Mouse (Mus musculus) kidney, postnatal 0 days (tissue): ENCODE data around the gene L3mbtl3. TPM values are rescaled to one million over a fixed set of nuclear protein-coding genes. Genes with fewer than 3 reads are reported as not detected.

Experiments
- ATAC-seq: fragments of 200-750 bp; cut with Nextera tagmentation; replicated peaks from 2 replicates; pipeline ENCODE4 v1.8.0; 2017; ENCODE audit warnings: low read depth, moderate number of reproducible peaks, moderate TSS enrichment, moderate library complexity; ENCODE audit not compliant: low FRiP score
- DNase-seq: peaks from one replicate; pipeline ENCODE4 v3.0.0-alpha.2; 2016; ENCODE audit warnings: low spot score
- H3K27ac ChIP-seq: fragments of 300-500 bp; sonication (generic); 2 replicates; pipeline ENCODE4 v1.5.1; 2014; ENCODE audit warnings: mild to moderate bottlenecking
- H3K27me3 ChIP-seq: fragments of 300-500 bp; sonication (generic); 2 replicates; pipeline ENCODE4 v1.6.1; 2014; ENCODE audit warnings: low read length, mixed read lengths; ENCODE audit not compliant: insufficient read depth
- H3K36me3 ChIP-seq: fragments of 300-500 bp; sonication (generic); 2 replicates; pipeline ENCODE4 v1.6.1; 2014; ENCODE audit warnings: low read length, mixed read lengths; ENCODE audit not compliant: insufficient read depth
- H3K4me1 ChIP-seq: fragments of 300-500 bp; sonication (generic); replicated peaks from 2 replicates; pipeline ENCODE4 v1.6.1; 2014; ENCODE audit warnings: antibody characterized with exemption, low read length, mixed read lengths; ENCODE audit not compliant: insufficient read depth
- H3K4me2 ChIP-seq: fragments of 300-500 bp; sonication (generic); 2 replicates; pipeline ENCODE4 v1.6.1; 2014; ENCODE audit warnings: mild to moderate bottlenecking, low read length, moderate library complexity, mixed read lengths
- H3K4me3 ChIP-seq: fragments of 300-500 bp; sonication (generic); replicated peaks from 2 replicates; pipeline ENCODE4 v1.5.1; 2014; ENCODE audit warnings: low read depth, low read length
- H3K9ac ChIP-seq: fragments of 300-500 bp; sonication (generic); 2 replicates; pipeline ENCODE4 v1.6.1; 2014; ENCODE audit warnings: low read depth, low read length
- H3K9me3 ChIP-seq: fragments of 300-500 bp; sonication (generic); replicated peaks from 2 replicates; pipeline ENCODE4 v1.6.1; 2016; ENCODE audit warnings: low read length, inconsistent platforms, mixed read lengths
- CTCF ChIP-seq: IDR thresholded peaks from 2 replicates; pipeline ENCODE4 v1.5.1; 2016; ENCODE audit warnings: antibody characterized with exemption, low read depth, mild to moderate bottlenecking, moderate library complexity
- WGBS: fragments of 180-500 bp; shearing (Covaris S2); extraction: QIAGEN DNeasy Blood & Tissue Kit; methylation state at CpG from one replicate; pipeline ENCODE4 v1.1.7; 2014; 5-methylcytosine and 5-hydroxymethylcytosine counted together
- polyA plus RNA-seq: library from polyadenylated mRNA; unstranded; fragments of >200 nt; fragmentation: Nextera tagmentation; extraction: Ambion mirVana; gene quantifications from 2 replicates; pipeline ENCODE4 v1.2.1, GENCODE M21; 2015

The L3mbtl3 gene
- polyA plus RNA-seq, 1 experiment from 2014 or later: 9.3 TPM

- no peaks in the 10 kb centered on the region for H3K9me3 ChIP-seq
- no peak overlapping the region for H3K9ac ChIP-seq
- H3K4me3 ChIP-seq: no peak overlapping the region
- no peaks in the 10 kb centered on the region for H3K4me1 ChIP-seq
- no peak for TF ChIP-seq CTCF
- no peak overlapping the region for H3K4me2 ChIP-seq
- H3K36me3 ChIP-seq: no peaks in the 10 kb centered on the region
- H3K27me3 ChIP-seq: no peaks in the 10 kb centered on the region
- DNase-seq (no peak), ATAC-seq (no peak)
- H3K27ac ChIP-seq: no peak overlapping the region
- 67% methylated on average over 3 of the region's 3 CpGs for WGBS
These were observed 12.2 kb downstream of the L3mbtl3 start for GRCm38 (mm10) chr10:26363605-26364004.

GRCm38 (mm10) chr10:26358798-26359197 is 17.0 kb downstream of the L3mbtl3 start:
- Histone ChIP-seq H3K4me2 (no peak overlapping the region), H3K9me3 (no peaks in the 10 kb centered on the region; the same call in 1 of the 2 replicates), H3K9ac (no peak overlapping the region), H3K4me3 (no peak overlapping the region), H3K4me1 (no peaks in the 10 kb centered on the region), H3K27ac (no peak overlapping the region), H3K36me3 (no peaks in the 10 kb centered on the region), H3K27me3 (no peaks in the 10 kb centered on the region)
- no peak for TF ChIP-seq CTCF
- DNase-seq (no peak), ATAC-seq (no peak)
- WGBS: 84% methylated on average over 6 of the region's 6 CpGs

- DNase-seq: no peak
- H3K9me3 ChIP-seq: no peaks in the 10 kb centered on the region; the same call in 1 of the 2 replicates
- 91% methylated on average over 5 of the region's 5 CpGs for WGBS
- TF ChIP-seq CTCF: no peak
- no peaks in the 10 kb centered on the region for H3K4me1 ChIP-seq
- H3K4me2 ChIP-seq: no peak overlapping the region
- no peak overlapping the region for H3K27ac ChIP-seq
- H3K4me3 ChIP-seq: no peak overlapping the region
- no peak for ATAC-seq
- no peaks in the 10 kb centered on the region for H3K36me3 ChIP-seq
- no peaks in the 10 kb centered on the region for H3K27me3 ChIP-seq
- no peak overlapping the region for H3K9ac ChIP-seq
These were observed 17.5 kb downstream of the L3mbtl3 start for GRCm38 (mm10) chr10:26358231-26358630.

- ATAC-seq: no peak
These were observed 22.0 kb downstream of the L3mbtl3 start for GRCm38 (mm10) chr10:26353781-26354180.

GRCm38 (mm10) chr10:26351129-26351738 is 24.5 kb downstream of the L3mbtl3 start:
- TF ChIP-seq CTCF: no peak
- no peak overlapping the region for H3K4me2 ChIP-seq
- no peak overlapping the region for H3K9ac ChIP-seq
- ATAC-seq (no peak), DNase-seq (no peak)
- H3K4me3 ChIP-seq: no peak overlapping the region
- WGBS: 89% methylated on average over 7 of the region's 7 CpGs
- no peaks in the 10 kb centered on the region for H3K27me3 ChIP-seq
- no peaks in the 10 kb centered on the region; the same call in 1 of the 2 replicates for H3K9me3 ChIP-seq
- no peak overlapping the region for H3K27ac ChIP-seq
- 0 out of 2 replicates have a peak, but pooled peaks cover 4% of the 10 kb centered on the region for H3K36me3 ChIP-seq
- no peaks in the 10 kb centered on the region for H3K4me1 ChIP-seq

More at GRCm38 (mm10) chr10:26353781-26354180, 22.0 kb downstream of the L3mbtl3 start:
- Histone ChIP-seq H3K9ac (no peak overlapping the region), H3K27me3 (no peaks in the 10 kb centered on the region), H3K9me3 (no peaks in the 10 kb centered on the region; the same call in 1 of the 2 replicates), H3K4me1 (no peaks in the 10 kb centered on the region), H3K4me2 (no peak overlapping the region), H3K27ac (no peak overlapping the region), H3K36me3 (0 out of 2 replicates have a peak, but pooled peaks cover 4% of the 10 kb centered on the region), H3K4me3 (no peak overlapping the region)
- 76% methylated on average over 4 of the region's 4 CpGs for WGBS
- no peak for DNase-seq
- TF ChIP-seq CTCF: no peak

GRCm38 (mm10) chr10:26350153-26350552 is 25.6 kb downstream of the L3mbtl3 start:
- no peak overlapping the region for H3K4me3 ChIP-seq
- no peaks in the 10 kb centered on the region for H3K9me3 ChIP-seq

More at GRCm38 (mm10) chr10:26350153-26350552, 25.6 kb downstream of the L3mbtl3 start:
- no peaks in the 10 kb centered on the region for H3K4me1 ChIP-seq
- TF ChIP-seq CTCF: no peak
- no peak overlapping the region for H3K4me2 ChIP-seq
- 26% methylated on average over 1 of the region's 1 CpGs for WGBS
- no peak overlapping the region for H3K9ac ChIP-seq
- DNase-seq: no peak
- H3K27ac ChIP-seq: no peak overlapping the region
- H3K27me3 ChIP-seq: no peaks in the 10 kb centered on the region
- 0 out of 2 replicates have a peak, but pooled peaks cover 4% of the 10 kb centered on the region for H3K36me3 ChIP-seq
- ATAC-seq: no peak
